Mouse (Mus musculus): ENCODE results near the gene Uchl3.

GRCm38 (mm10) chr14:101616178-101616577 is 37.6 kb upstream of the Uchl3 start:
- TF ChIP-seq EP300 (IDR thresholded peaks at IDR 0.05; ENCODE audit: low read depth): no peak
- no peak for TF ChIP-seq CTCF (IDR thresholded peaks at IDR 0.05; ENCODE audit: low read depth)
